ENCODE assay signal across 27 mouse cellular contexts in genomic region chr2:48650281-48650680, GRCm38 (mm10).
DNase-seq lines count a peak whose midpoint lies in the region; TF ChIP-seq lines count a peak whose summit lies in the region.
"Had no signal": no experiment of that assay in that cellular context is flagged by ENCODE, and none has a peak within 500 bp of the region (broad histone marks: within the 10 kb centered on the region; RNA-seq: fewer than 3 reads in every experiment).

No protein-coding gene starts in this region.

- peak overlapping the region; percentile 0; the same call in 1 of the 2 replicates for H3K27ac ChIP-seq in gastrocnemius, adult 2 months
- H3K27ac ChIP-seq in kidney, adult 2 months (ENCODE audit: insufficient read depth, low read depth, low read length) = no peak overlapping the region
- H3K27ac ChIP-seq: heart, embryonic 13.5 days; hindbrain, embryonic 12.5 days; hindbrain, postnatal 0 days; intestine, embryonic 15.5 days; limb, embryonic 10.5 days; limb, embryonic 15.5 days; liver, embryonic 14.5 days; macrophage; midbrain, embryonic 13.5 days; neural tube, embryonic 13.5 days had no signal

- WGBS in kidney, adult 2 months = 47% methylated on average over 2 of the region's 2 CpGs

- DNase-seq in gastrocnemius, adult 2 months = no peak
- DNase-seq in gastrocnemius, postnatal 10 days = no peak
- DNase-seq in kidney, adult 2 months = peak; percentile 30
- no peak for DNase-seq in kidney, adult 11 months
- peak; percentile 21 to 27 for DNase-seq in right cerebral cortex, adult 2 months (ENCODE audit: low spot score in 2 of 2)
- DNase-seq in right cerebral cortex, postnatal 4 days = no peak
- no peak for DNase-seq in urinary bladder, postnatal 10 days (ENCODE audit: low spot score)
- DNase-seq: adrenal gland, adult 8-10 months; cerebellum, adult 11 months; cerebellum, adult 9-10 months; cerebellum, postnatal 36 days; kidney, adult 9 months; kidney, postnatal 10 days; layer of hippocampus, postnatal 36 days; lung, adult 2 months; lung, postnatal 10 days had no signal

- no peaks in the 10 kb centered on the region for H3K36me3 ChIP-seq in kidney, adult 2 months (ENCODE audit: control insufficient read depth, insufficient read depth, low read length)
- H3K36me3 ChIP-seq: G1E; heart, embryonic 13.5 days; hindbrain, embryonic 12.5 days; intestine, embryonic 15.5 days; limb, embryonic 10.5 days; limb, embryonic 15.5 days; midbrain, embryonic 13.5 days; neural tube, embryonic 13.5 days had no signal

- no peak for TF ChIP-seq CTCF in gastrocnemius, adult 2 months (IDR thresholded peaks at IDR 0.05)
- no peak for TF ChIP-seq CTCF in kidney, adult 2 months (conservative IDR thresholded peaks at IDR 0.05; ENCODE audit: insufficient read depth, insufficient read length, low read depth, low read length)

- no peaks in the 10 kb centered on the region for H3K4me1 ChIP-seq in kidney, adult 2 months (ENCODE audit: control insufficient read depth, insufficient read depth, low read length)
- H3K4me1 ChIP-seq: heart, embryonic 13.5 days; hindbrain, embryonic 12.5 days; intestine, embryonic 15.5 days; limb, embryonic 10.5 days; limb, embryonic 15.5 days; midbrain, embryonic 13.5 days; neural tube, embryonic 13.5 days had no signal

- H3K27me3 ChIP-seq in kidney, adult 2 months (replicated peaks; ENCODE audit: control insufficient read depth, insufficient read depth, low read length) = no peaks in the 10 kb centered on the region
- H3K27me3 ChIP-seq: heart, embryonic 13.5 days; hindbrain, embryonic 12.5 days; intestine, embryonic 15.5 days; limb, embryonic 15.5 days; midbrain, embryonic 13.5 days; neural tube, embryonic 13.5 days had no signal

- intact Hi-C loops in gastrocnemius, adult 2 months (cut with DNase I) = no loop called here

- TF ChIP-seq POLR2A in kidney, adult 2 months (IDR thresholded peaks at IDR 0.05; ENCODE audit: low read depth, low read length) = no peak

- no peak overlapping the region for H3K4me3 ChIP-seq in gastrocnemius, adult 2 months
- H3K4me3 ChIP-seq in kidney, adult 2 months (ENCODE audit: insufficient read depth, low read depth, low read length) = no peak overlapping the region
- H3K4me3 ChIP-seq: heart, embryonic 13.5 days; hindbrain, embryonic 12.5 days; intestine, embryonic 15.5 days; limb, embryonic 10.5 days; limb, embryonic 15.5 days; midbrain, embryonic 13.5 days; neural tube, embryonic 13.5 days had no signal

Comparison
In these comparisons a context has a peak if more than half of its experiments do, and no peak if none do; other contexts are left out.
1. DNase-seq: peak in kidney, adult 2 months (single experiment) and right cerebral cortex, adult 2 months (2 of 2); none in gastrocnemius, adult 2 months (single experiment), gastrocnemius, postnatal 10 days (single experiment), kidney, adult 11 months (single experiment), right cerebral cortex, postnatal 4 days (single experiment) and urinary bladder, postnatal 10 days (single experiment).